Mouse (Mus musculus) myocyte (in vitro differentiated cells): ENCODE data around the gene Prr19. TPM values are rescaled to one million over a fixed set of nuclear protein-coding genes. Genes with fewer than 3 reads are reported as not detected.

Experiments
- H3K27me3 ChIP-seq: one replicate; pipeline ENCODE4 v1.6.1; 2011; ENCODE audit not compliant: control insufficient read depth, insufficient read depth, insufficient read length
- H3K36me3 ChIP-seq: one replicate; pipeline ENCODE4 v1.6.1; 2011; ENCODE audit not compliant: control insufficient read depth, insufficient read depth
- H3K4me2 ChIP-seq: one replicate; pipeline ENCODE4 v1.6.1; 2011; ENCODE audit warnings: low read depth, control low read depth
- H3K4me3 ChIP-seq: one replicate; pipeline ENCODE4 v1.5.1; 2011; ENCODE audit warnings: mild to moderate bottlenecking, control low read depth, moderate library complexity
- H3K79me2 ChIP-seq: one replicate; pipeline ENCODE4 v1.6.1; 2011; ENCODE audit not compliant: control insufficient read depth, insufficient read depth
- H3ac ChIP-seq: one replicate; pipeline ENCODE4 v1.6.1; 2011; ENCODE audit not compliant: control insufficient read depth, insufficient read length
- CEBPB ChIP-seq: IDR thresholded peaks from 2 replicates; pipeline ENCODE4 v1.6.1; 2011; ENCODE audit warnings: mild to moderate bottlenecking, moderate library complexity; ENCODE audit not compliant: poor library complexity, insufficient read depth, severe bottlenecking
- E2F4 ChIP-seq: IDR thresholded peaks from one replicate; pipeline ENCODE4 v1.6.1; 2011; ENCODE audit warnings: mild to moderate bottlenecking, control low read depth, moderate library complexity; ENCODE audit not compliant: insufficient read depth
- MAX ChIP-seq: IDR thresholded peaks from one replicate; pipeline ENCODE4 v1.6.1; 2011; ENCODE audit warnings: low read depth, mild to moderate bottlenecking, control low read depth
- MYOD1 ChIP-seq, 3 experiments: IDR thresholded peaks; one replicate each; pipeline ENCODE4 v1.6.1; 2011; ENCODE audit warnings: control low read depth in 2 of 3, low read depth in 2 of 3, mild to moderate bottlenecking in 2 of 3, moderate library complexity in 1 of 3; ENCODE audit not compliant: insufficient read length in 2 of 3, control insufficient read depth in 1 of 3
- MYOG ChIP-seq, 3 experiments: IDR thresholded peaks; one replicate each; pipeline ENCODE4 v1.6.1; 2011; ENCODE audit warnings: control low read depth in 2 of 3, low read depth in 2 of 3, mild to moderate bottlenecking in 2 of 3; ENCODE audit not compliant: insufficient read length in 2 of 3, control insufficient read depth in 1 of 3, insufficient read depth in 1 of 3
- POLR2A ChIP-seq: IDR thresholded peaks from one replicate; pipeline ENCODE4 v1.6.1; 2011; ENCODE audit warnings: low read depth, mild to moderate bottlenecking, control low read depth, moderate library complexity; ENCODE audit not compliant: insufficient read length
- POLR2AphosphoS2 ChIP-seq: IDR thresholded peaks from one replicate; pipeline ENCODE4 v1.6.1; 2011; ENCODE audit warnings: low read depth, control low read depth; ENCODE audit not compliant: insufficient read length
- REST ChIP-seq: IDR thresholded peaks from one replicate; pipeline ENCODE4 v1.6.1; 2011; ENCODE audit warnings: mild to moderate bottlenecking, control low read depth, moderate library complexity; ENCODE audit not compliant: insufficient read depth, insufficient read length
- SRF ChIP-seq: IDR thresholded peaks from one replicate; pipeline ENCODE4 v1.6.1; 2011; ENCODE audit warnings: low read depth; ENCODE audit not compliant: control insufficient read depth, insufficient read length
- TCF12 ChIP-seq: IDR thresholded peaks from one replicate; pipeline ENCODE4 v1.6.1; 2011; ENCODE audit warnings: mild to moderate bottlenecking, control low read depth; ENCODE audit not compliant: poor library complexity, insufficient read depth, severe bottlenecking
- TCF3 ChIP-seq: IDR thresholded peaks from one replicate; pipeline ENCODE4 v1.6.1; 2011; ENCODE audit warnings: low read depth, control low read depth; ENCODE audit not compliant: insufficient read length
- USF1 ChIP-seq: IDR thresholded peaks from one replicate; pipeline ENCODE4 v1.6.1; 2011; ENCODE audit warnings: low read depth, mild to moderate bottlenecking, control low read depth, moderate library complexity
- polyA plus RNA-seq: library from polyadenylated mRNA; unstranded; fragments of >200 nt; fragmentation: generic; extraction: Trizol; gene quantifications from one replicate; pipeline ENCODE4 v1.2.1, GENCODE M21; 2012; ENCODE audit warnings: missing spikeins

Prr19 gene
- polyA plus RNA-seq, 1 experiment = not detected

- peak overlapping the region; percentile 37 for H3K4me3 ChIP-seq
- TF ChIP-seq MYOD1 (IDR thresholded peaks at IDR 0.05; ENCODE audit: control insufficient read depth in 1 of 3, insufficient read length in 2 of 3, low read depth in 2 of 3) (no peak), CEBPB (no peak), TCF12 (no peak), TCF3 (no peak), E2F4 (no peak), MAX (no peak), POLR2AphosphoS2 (no peak), REST (no peak), USF1 (no peak), POLR2A (no peak), MYOG (IDR thresholded peaks at IDR 0.05; ENCODE audit: control insufficient read depth in 1 of 3, insufficient read depth in 1 of 3, insufficient read length in 2 of 3, low read depth in 2 of 3) (no peak), SRF (no peak)
- H3K4me2 ChIP-seq = peak overlapping the region; percentile 77
- H3ac ChIP-seq = no peak overlapping the region
- H3K79me2 ChIP-seq = peaks cover 12% of the 10 kb centered on the region
- no peaks in the 10 kb centered on the region for H3K36me3 ChIP-seq
- no peaks in the 10 kb centered on the region for H3K27me3 ChIP-seq
These were observed 23.2 kb upstream of the Prr19 start for GRCm38 (mm10) chr7:25277998-25278340.

- Histone ChIP-seq H3K4me3 (peak overlapping the region; percentile 37), H3K79me2 (peaks cover 17% of the 10 kb centered on the region), H3K27me3 (no peaks in the 10 kb centered on the region), H3K36me3 (no peaks in the 10 kb centered on the region), H3ac (peak overlapping the region; percentile 57), H3K4me2 (peak overlapping the region; percentile 82)
- TF ChIP-seq REST (no peak), TCF12 (no peak), CEBPB (no peak), TCF3 (no peak), USF1 (no peak), E2F4 (peak; percentile 31), POLR2A (peak; percentile 62), MYOG (IDR thresholded peaks at IDR 0.05; ENCODE audit: control insufficient read depth in 1 of 3, insufficient read depth in 1 of 3, insufficient read length in 2 of 3, low read depth in 2 of 3) (no peak), MYOD1 (IDR thresholded peaks at IDR 0.05; ENCODE audit: control insufficient read depth in 1 of 3, insufficient read length in 2 of 3, low read depth in 2 of 3) (peak in 1 of 3 experiments; percentile 55), POLR2AphosphoS2 (peak; percentile 28), MAX (no peak), SRF (no peak)
These were observed 22.7 kb upstream of the Prr19 start for GRCm38 (mm10) chr7:25278341-25279075.

- Histone ChIP-seq H3ac (peak overlapping the region; percentile 57), H3K79me2 (peaks cover 25% of the 10 kb centered on the region), H3K27me3 (no peaks in the 10 kb centered on the region), H3K4me3 (peak overlapping the region; percentile 37), H3K36me3 (no peaks in the 10 kb centered on the region), H3K4me2 (peak overlapping the region; percentile 82)
- TF ChIP-seq POLR2A = peak; percentile 60
- TF ChIP-seq POLR2AphosphoS2 = no peak
- TF ChIP-seq MAX = no peak
- no peak for TF ChIP-seq CEBPB
- TF ChIP-seq MYOG (IDR thresholded peaks at IDR 0.05; ENCODE audit: control insufficient read depth in 1 of 3, insufficient read depth in 1 of 3, insufficient read length in 2 of 3, low read depth in 2 of 3) = peak in 1 of 3 experiments; percentile 12
- TF ChIP-seq TCF12 = no peak
- no peak for TF ChIP-seq SRF
- TF ChIP-seq USF1 = no peak
- TF ChIP-seq MYOD1 (IDR thresholded peaks at IDR 0.05; ENCODE audit: control insufficient read depth in 1 of 3, insufficient read length in 2 of 3, low read depth in 2 of 3) = peak in 1 of 3 experiments; percentile 12
- TF ChIP-seq E2F4 = no peak
- TF ChIP-seq TCF3 = no peak
- TF ChIP-seq REST = no peak
These were observed 21.9 kb upstream of the Prr19 start for GRCm38 (mm10) chr7:25279076-25279860.
